Mouse (Mus musculus) layer of hippocampus, postnatal 25 days (tissue): Measurements from ENCODE around the gene Itgb1bp2. TPM values are rescaled to one million over a fixed set of nuclear protein-coding genes. Genes with fewer than 3 reads are reported as not detected.
A peak's percentile ranks its signal among the peaks of the same experiment; 100 is the strongest.

Source experiments
- DNase-seq, 2 experiments: peaks; one replicate each; pipeline ENCODE4 v3.0.0; 2022; ENCODE audit warnings: mixed read lengths in 2 of 2, low spot score in 1 of 2; ENCODE audit errors: extremely low spot score in 1 of 2
- total RNA-seq, 2 experiments: library from RNA; stranded (reverse); gene quantifications; 2 replicates each; pipeline ENCODE4 v1.2.3; 2021

Itgb1bp2 gene
- 1 to 10 TPM in 1 of 2 experiments, under 1 TPM in 1; 0.42 to 1.8 TPM for total RNA-seq

GRCm38 (mm10) chrX:101448886-101449475, at the start of gene Itgb1bp2:
Gene Itgb1bp2, plus strand, starts transcription at chrX:101449088.
- no peak for DNase-seq

GRCm38 (mm10) chrX:101418946-101419724, 29.8 kb upstream of the Itgb1bp2 start:
- peak; percentile 36 for DNase-seq

GRCm38 (mm10) chrX:101419725-101420699, 28.9 kb upstream of the Itgb1bp2 start:
- peak; percentile 70 to 76 for DNase-seq

GRCm38 (mm10) chrX:101420700-101421095, 28.2 kb upstream of the Itgb1bp2 start, which contains the start of gene Zmym3:
Gene Zmym3, minus strand, starts transcription at chrX:101420849.
- DNase-seq: no peak

GRCm38 (mm10) chrX:101423462-101423861, 25.4 kb upstream of the Itgb1bp2 start:
- no peak for DNase-seq

- no peak for DNase-seq
Observed at GRCm38 (mm10) chrX:101427774-101428173, 21.1 kb upstream of the Itgb1bp2 start.

GRCm38 (mm10) chrX:101428785-101429141, 20.1 kb upstream of the Itgb1bp2 start:
- no peak for DNase-seq

GRCm38 (mm10) chrX:101429142-101429949, 19.5 kb upstream of the Itgb1bp2 start, which contains the start of gene Nono:
Gene Nono, plus strand, starts transcription at chrX:101429318.
- DNase-seq: peak; percentile 58 to 61

- DNase-seq: no peak
Observed at GRCm38 (mm10) chrX:101429976-101430375, 18.9 kb upstream of the Itgb1bp2 start.

- DNase-seq: no peak
Observed at GRCm38 (mm10) chrX:101451147-101451546, 2.3 kb downstream of the Itgb1bp2 start.

GRCm38 (mm10) chrX:101451591-101451990, 2.7 kb downstream of the Itgb1bp2 start:
- DNase-seq: no peak

- DNase-seq: no peak
Observed at GRCm38 (mm10) chrX:101472202-101472601, 23.3 kb downstream of the Itgb1bp2 start.

- no peak for DNase-seq
Observed at GRCm38 (mm10) chrX:101481604-101482350, 32.9 kb downstream of the Itgb1bp2 start.

- peak; percentile 24 to 42 for DNase-seq
Observed at GRCm38 (mm10) chrX:101486487-101487152, 37.7 kb downstream of the Itgb1bp2 start.

Other genes with a start within 250 kb of the Itgb1bp2 start
- gene Snx12, start 226.5 kb upstream of the Itgb1bp2 start, total RNA-seq: 10 to 100 TPM; 72.9 to 83.2 TPM
- 10 to 100 TPM; 18.4 to 22.8 TPM for gene Foxo4, start 194.6 kb upstream of the Itgb1bp2 start, total RNA-seq
- gene Gm614, start 185.1 kb upstream of the Itgb1bp2 start, total RNA-seq: not detected
- gene Il2rg, start 180.8 kb upstream of the Itgb1bp2 start, total RNA-seq: 1 to 10 TPM; 1.3 to 1.4 TPM
- not detected for gene Gm20489, start 180.1 kb upstream of the Itgb1bp2 start, total RNA-seq
- 10 to 100 TPM; 21.2 to 39.4 TPM for gene Med12, start 175.1 kb upstream of the Itgb1bp2 start, total RNA-seq
- 100 to 1,000 TPM; 194 to 212 TPM for gene Nlgn3, start 149.9 kb upstream of the Itgb1bp2 start, total RNA-seq
- 10 to 100 TPM; 13.2 TPM for gene Gjb1, start 72.7 kb upstream of the Itgb1bp2 start, total RNA-seq
- gene Zmym3, start 28.2 kb upstream of the Itgb1bp2 start, total RNA-seq: 100 to 1,000 TPM; 134 to 167 TPM
- gene Nono, start 19.8 kb upstream of the Itgb1bp2 start, total RNA-seq: 100 to 1,000 TPM; 131 to 158 TPM
- gene Taf1, start 83.6 kb downstream of the Itgb1bp2 start, total RNA-seq: 10 to 100 TPM; 44.7 to 46.3 TPM
- 100 to 1,000 TPM; 180 to 235 TPM for gene Ogt, start 191.0 kb downstream of the Itgb1bp2 start, total RNA-seq